Mouse (Mus musculus) liver, embryonic 11.5 days (tissue): ENCODE results near the gene Lmntd2. TPM values are rescaled to one million over a fixed set of nuclear protein-coding genes. Genes with fewer than 3 reads are reported as not detected.

Experiments used
- ATAC-seq: fragments of 200-750 bp; cut with Nextera tagmentation; replicated peaks from 2 replicates; pipeline ENCODE4 v1.8.0; 2017; ENCODE audit warnings: moderate number of reproducible peaks, mild to moderate bottlenecking, moderate TSS enrichment, moderate library complexity; ENCODE audit not compliant: low FRiP score
- DNase-seq: peaks from one replicate; pipeline ENCODE4 v3.0.0-alpha.2; 2017; ENCODE audit warnings: low spot score
- H3K27ac ChIP-seq: fragments of 300-500 bp; sonication (generic); 2 replicates; pipeline ENCODE4 v1.5.1; 2014; ENCODE audit warnings: mild to moderate bottlenecking, low read depth, low read length, control low read depth
- H3K27me3 ChIP-seq: fragments of 300-500 bp; sonication (generic); replicated peaks from 2 replicates; pipeline ENCODE4 v1.6.1; 2014; ENCODE audit warnings: low read length, mixed read lengths; ENCODE audit not compliant: control insufficient read depth, insufficient read depth
- H3K36me3 ChIP-seq: fragments of 300-500 bp; sonication (generic); 2 replicates; pipeline ENCODE4 v1.6.1; 2014; ENCODE audit warnings: mild to moderate bottlenecking, low read length, moderate library complexity, mixed read lengths; ENCODE audit not compliant: control insufficient read depth, insufficient read depth
- H3K4me1 ChIP-seq: fragments of 300-500 bp; sonication (generic); replicated peaks from 2 replicates; pipeline ENCODE4 v1.6.1; 2014; ENCODE audit warnings: low read length, mixed read lengths; ENCODE audit not compliant: control insufficient read depth, insufficient read depth
- H3K4me2 ChIP-seq: fragments of 300-500 bp; sonication (generic); 2 replicates; pipeline ENCODE4 v1.6.1; 2014; ENCODE audit warnings: mild to moderate bottlenecking, control low read depth, moderate library complexity
- H3K4me3 ChIP-seq: fragments of 300-500 bp; sonication (generic); 2 replicates; pipeline ENCODE4 v1.5.1; 2014; ENCODE audit warnings: low read depth, low read length, control low read depth
- H3K9ac ChIP-seq: fragments of 300-500 bp; sonication (generic); 2 replicates; pipeline ENCODE4 v1.6.1; 2014; ENCODE audit warnings: low read depth, low read length, control low read depth
- H3K9me3 ChIP-seq: fragments of 300-500 bp; sonication (generic); 2 replicates; pipeline ENCODE4 v1.6.1; 2016; ENCODE audit warnings: low read length, inconsistent platforms, mixed read lengths; ENCODE audit not compliant: control insufficient read depth
- WGBS: fragments of 180-500 bp; shearing (Covaris S2); extraction: QIAGEN DNeasy Blood & Tissue Kit; methylation state at CpG from one replicate; pipeline ENCODE4 v1.1.7; 2014; 5-methylcytosine and 5-hydroxymethylcytosine counted together
- polyA plus RNA-seq: library from polyadenylated mRNA; unstranded; fragments of >200 nt; fragmentation: Nextera tagmentation; extraction: Ambion mirVana; gene quantifications from 2 replicates; pipeline ENCODE4 v1.2.1, GENCODE M21; 2014

Gene Lmntd2
- polyA plus RNA-seq, 1 experiment from 2014 or later = 2.6 TPM

DNA sequence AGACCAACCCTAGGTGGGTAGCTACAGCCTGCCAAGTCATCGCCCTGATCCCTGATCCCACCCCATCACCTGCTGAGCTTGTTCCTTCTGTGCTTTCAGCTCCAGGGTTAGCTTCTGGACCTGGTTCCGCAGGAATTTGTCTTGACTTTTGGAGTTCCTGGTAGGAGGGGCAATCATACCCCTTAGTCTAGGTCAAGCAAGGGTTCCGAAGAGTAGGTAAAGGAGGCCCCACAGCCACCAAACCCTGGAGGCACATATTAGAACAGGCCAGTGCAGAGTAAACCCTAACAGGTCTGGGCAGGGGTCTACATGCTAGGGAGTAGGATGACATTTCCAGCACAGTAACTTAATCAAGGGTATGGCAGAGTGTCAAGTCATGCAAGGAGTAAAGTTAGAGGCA is 747 bp downstream of the Lmntd2 start:
- Histone ChIP-seq H3K4me3 (no peak overlapping the region), H3K27me3 (peaks cover 8% of the 10 kb centered on the region; the same call in 1 of the 2 replicates), H3K9me3 (no peaks in the 10 kb centered on the region), H3K36me3 (0 out of 2 replicates have a peak, but pooled peaks cover 4% of the 10 kb centered on the region), H3K4me1 (peaks cover 48% of the 10 kb centered on the region), H3K27ac (no peak overlapping the region), H3K9ac (no peak overlapping the region), H3K4me2 (no peak overlapping the region)
- 88% methylated on average over 3 of the region's 3 CpGs for WGBS
- no peak for ATAC-seq
- no peak for DNase-seq

DNA sequence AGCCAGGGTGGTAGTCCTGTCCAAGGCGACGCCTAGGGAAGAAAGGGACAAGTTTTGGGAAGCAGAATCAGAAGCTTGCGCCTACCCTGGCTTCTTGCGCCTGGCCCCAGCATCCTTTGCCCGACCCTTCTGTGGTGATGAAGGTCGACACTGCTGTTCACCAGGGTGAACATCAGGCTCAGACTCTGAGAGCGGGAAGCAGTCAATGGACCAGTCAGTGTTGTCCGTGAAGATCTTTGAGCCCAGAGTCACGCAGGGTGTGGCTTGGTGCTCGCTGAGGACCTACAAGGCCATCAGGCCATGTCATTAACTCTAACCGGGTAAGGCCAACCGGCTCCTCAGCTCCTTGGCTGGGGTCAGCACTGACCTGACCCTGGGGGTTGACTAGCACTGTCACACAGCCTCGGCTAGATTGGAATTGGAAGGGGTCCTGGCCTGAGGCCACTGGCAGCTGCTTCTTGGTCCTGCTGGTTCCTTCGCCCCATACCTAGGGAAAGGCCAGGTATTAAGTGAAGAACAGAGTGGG is 3.2 kb downstream of the Lmntd2 start:
- Histone ChIP-seq H3K9me3 (no peaks in the 10 kb centered on the region), H3K27ac (no peak overlapping the region), H3K36me3 (no peaks in the 10 kb centered on the region), H3K4me1 (peaks cover 50% of the 10 kb centered on the region), H3K4me3 (no peak overlapping the region), H3K4me2 (no peak overlapping the region), H3K27me3 (peaks cover 8% of the 10 kb centered on the region; the same call in 1 of the 2 replicates), H3K9ac (no peak overlapping the region)
- DNase-seq = no peak
- ATAC-seq = no peak
- WGBS = 84% methylated on average over 14 of the region's 14 CpGs

DNA sequence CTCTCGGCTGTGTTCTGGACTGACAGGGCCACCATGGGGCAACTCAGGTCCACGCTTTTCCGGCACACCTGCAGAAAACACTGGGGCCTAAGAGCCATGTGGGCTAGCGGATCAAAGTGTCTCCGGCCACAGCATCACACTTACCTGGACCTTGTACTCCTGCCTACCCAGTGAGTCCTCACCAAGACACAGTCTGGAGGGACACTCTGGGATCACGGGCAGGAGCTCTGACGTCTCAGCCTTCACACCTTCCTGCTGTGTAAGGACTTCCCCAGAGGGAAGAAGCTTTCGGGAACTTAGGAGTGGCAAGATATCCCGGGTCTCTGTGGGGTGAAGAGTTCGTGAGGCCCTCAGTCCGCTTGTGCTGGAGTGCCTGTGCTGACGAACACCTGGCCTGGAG is 3.7 kb downstream of the Lmntd2 start:
- peak overlapping the region; percentile 31; the same call in 1 of the 2 replicates for H3K9ac ChIP-seq
- ATAC-seq = no peak
- no peak overlapping the region for H3K4me3 ChIP-seq
- H3K27ac ChIP-seq = peak overlapping the region; percentile 20; the same call in 1 of the 2 replicates
- no peaks in the 10 kb centered on the region for H3K9me3 ChIP-seq
- no peaks in the 10 kb centered on the region for H3K36me3 ChIP-seq
- 72% methylated on average over 12 of the region's 12 CpGs for WGBS
- peaks cover 47% of the 10 kb centered on the region for H3K4me1 ChIP-seq
- no peak for DNase-seq
- H3K27me3 ChIP-seq = peaks cover 8% of the 10 kb centered on the region; the same call in 1 of the 2 replicates
- H3K4me2 ChIP-seq = peak overlapping the region; percentile 13; the same call in 1 of the 2 replicates

DNA sequence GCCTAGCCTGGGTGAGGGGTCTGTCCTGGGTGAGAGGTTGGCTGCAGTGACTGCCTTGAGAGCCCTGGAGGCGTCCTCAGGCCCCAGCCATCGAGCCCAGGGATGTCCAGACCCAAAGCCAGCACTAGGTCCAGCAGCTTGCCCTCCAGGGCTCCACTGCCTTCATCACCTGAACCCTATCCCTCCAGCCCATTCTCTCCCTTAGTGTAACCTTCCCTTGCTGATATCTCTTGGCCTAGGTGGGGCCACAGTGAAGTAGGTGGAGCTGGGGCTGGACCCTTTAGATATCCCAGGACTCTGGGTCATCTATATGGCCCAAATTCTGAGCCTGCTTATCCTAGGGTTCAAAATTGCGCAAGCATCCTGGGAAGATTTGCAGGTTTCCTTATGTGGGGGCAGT is 4.4 kb downstream of the Lmntd2 start:
- no peak overlapping the region for H3K4me3 ChIP-seq

DNA sequence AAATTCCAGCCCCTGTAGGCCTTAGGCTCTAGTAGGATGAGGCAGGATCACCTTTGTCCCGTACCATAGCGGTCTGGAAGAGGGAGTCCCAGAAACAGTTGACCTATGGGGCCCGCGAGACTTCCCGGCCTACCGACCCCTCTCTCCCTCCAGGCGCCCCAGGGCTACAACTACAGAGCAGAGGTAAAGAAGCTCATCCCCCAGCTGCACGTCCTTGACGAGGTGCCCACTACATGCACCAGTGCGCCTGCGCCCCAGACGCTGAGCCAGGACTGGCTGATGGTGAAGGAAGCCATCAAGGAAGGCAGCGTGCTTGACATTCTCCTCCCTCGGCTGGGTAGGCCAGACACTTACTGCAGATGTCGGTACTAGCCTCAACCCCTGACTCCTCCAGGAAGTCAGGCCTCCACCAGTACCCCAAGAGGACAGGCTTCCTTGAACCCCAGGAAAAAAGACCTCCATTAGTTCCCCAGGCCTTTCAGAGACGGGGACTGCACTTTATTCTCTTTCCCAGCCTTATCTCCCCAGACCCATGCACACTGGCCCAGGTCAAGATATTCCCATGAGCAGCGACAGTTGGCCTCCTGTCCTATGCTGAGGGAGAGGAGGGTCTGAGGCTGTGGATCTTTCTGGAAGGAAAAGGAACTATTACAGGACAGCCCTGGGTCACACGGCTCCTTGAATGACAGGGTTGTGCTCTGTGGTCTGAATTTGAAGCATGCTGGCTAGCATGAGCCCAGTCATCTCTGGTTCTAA is 7.5 kb downstream of the Lmntd2 start:
- Histone ChIP-seq H3K9ac (no peak overlapping the region), H3K27ac (0 out of 2 replicates have a peak overlapping the region, but pooled peaks have one; percentile 2), H3K4me3 (no peak overlapping the region), H3K36me3 (no peaks in the 10 kb centered on the region), H3K4me1 (peaks cover 42% of the 10 kb centered on the region), H3K27me3 (peaks cover 5% of the 10 kb centered on the region; the same call in 1 of the 2 replicates), H3K4me2 (no peak overlapping the region), H3K9me3 (no peaks in the 10 kb centered on the region)
- peak; percentile 74 for ATAC-seq
- DNase-seq = no peak
- 80% methylated on average over 18 of the region's 18 CpGs for WGBS

More for the DNA sequence above, 4.4 kb downstream of the Lmntd2 start:
- Histone ChIP-seq H3K4me1 (peaks cover 47% of the 10 kb centered on the region), H3K4me2 (peak overlapping the region; percentile 13), H3K27me3 (peaks cover 8% of the 10 kb centered on the region; the same call in 1 of the 2 replicates), H3K9ac (peak overlapping the region; percentile 15; the same call in 1 of the 2 replicates), H3K36me3 (no peaks in the 10 kb centered on the region), H3K9me3 (no peaks in the 10 kb centered on the region), H3K27ac (peak overlapping the region; percentile 66)
- peak; percentile 83 for ATAC-seq
- no peak for DNase-seq
- 46% methylated on average over 3 of the region's 3 CpGs for WGBS

DNA sequence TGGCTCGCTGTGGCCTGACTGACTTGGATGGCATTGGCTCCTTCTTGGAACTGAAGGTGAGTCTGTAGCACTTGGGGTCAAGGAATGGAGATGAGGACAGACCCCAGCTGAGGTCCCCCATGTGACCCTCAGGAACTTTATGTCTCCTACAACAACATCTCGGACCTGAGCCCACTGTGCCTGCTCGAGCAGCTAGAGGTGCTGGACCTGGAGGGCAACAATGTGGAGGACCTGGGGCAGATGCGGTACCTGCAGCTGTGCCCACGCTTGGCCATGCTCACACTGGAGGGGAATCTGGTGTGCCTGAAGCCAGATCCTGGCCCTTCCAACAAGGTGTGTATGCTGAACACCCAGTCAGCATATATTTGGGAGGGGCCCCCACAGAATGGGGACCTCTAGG is 8.4 kb downstream of the Lmntd2 start:
- no peak overlapping the region for H3K4me3 ChIP-seq
- no peaks in the 10 kb centered on the region for H3K9me3 ChIP-seq
- ATAC-seq = no peak
- H3K4me1 ChIP-seq = peaks cover 38% of the 10 kb centered on the region
- no peak for DNase-seq
- no peaks in the 10 kb centered on the region for H3K27me3 ChIP-seq
- no peak overlapping the region for H3K27ac ChIP-seq
- no peak overlapping the region for H3K9ac ChIP-seq
- H3K4me2 ChIP-seq = no peak overlapping the region
- 90% methylated on average over 5 of the region's 5 CpGs for WGBS
- H3K36me3 ChIP-seq = no peaks in the 10 kb centered on the region

DNA sequence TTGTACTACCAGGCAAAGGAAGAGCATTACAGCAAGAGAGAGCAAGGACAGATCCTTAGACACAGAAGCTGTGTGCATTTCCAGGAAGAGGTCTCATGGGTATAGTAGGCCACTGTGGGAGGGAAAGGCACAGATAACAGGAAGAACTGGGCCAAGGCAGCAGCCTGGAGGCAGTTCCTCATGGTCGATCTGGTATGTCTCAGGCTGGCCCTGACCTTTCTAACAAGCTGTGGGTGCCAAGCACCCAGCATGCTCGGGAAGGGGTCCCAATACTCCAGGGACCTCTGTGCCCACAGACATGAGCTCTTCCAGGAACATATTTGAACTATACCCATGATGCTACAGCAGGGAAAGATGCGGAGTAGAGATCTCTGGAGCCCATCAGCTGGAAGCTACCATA is 9.3 kb downstream of the Lmntd2 start:
- ATAC-seq = no peak
- Histone ChIP-seq H3K36me3 (no peaks in the 10 kb centered on the region), H3K27ac (0 out of 2 replicates have a peak overlapping the region, but pooled peaks have one; percentile 5), H3K4me2 (no peak overlapping the region), H3K4me3 (no peak overlapping the region), H3K9ac (0 out of 2 replicates have a peak overlapping the region, but pooled peaks have one; percentile 0), H3K9me3 (no peaks in the 10 kb centered on the region), H3K27me3 (no peaks in the 10 kb centered on the region), H3K4me1 (peaks cover 30% of the 10 kb centered on the region)
- 61% methylated on average over 3 of the region's 3 CpGs for WGBS
- DNase-seq = no peak

DNA sequence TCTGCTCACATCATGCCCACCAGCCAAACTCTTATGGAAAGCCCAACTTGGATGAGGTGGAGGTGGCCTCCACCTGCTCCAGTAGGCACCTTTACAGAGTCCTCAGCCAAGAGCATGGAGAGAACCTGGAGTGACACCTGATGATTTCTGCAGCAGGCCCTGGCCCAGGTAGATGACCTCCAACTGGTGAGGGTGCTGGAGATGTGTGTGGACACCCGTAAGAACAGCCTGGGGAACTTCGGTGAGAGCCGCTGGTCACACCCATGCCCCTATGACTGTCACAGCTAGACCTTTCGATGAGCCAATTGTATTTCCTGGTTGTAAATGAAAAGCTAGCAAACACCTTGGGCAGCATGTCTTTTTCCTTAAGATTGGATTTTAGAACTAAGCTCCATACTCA is 15.8 kb downstream of the Lmntd2 start:
- 88% methylated on average over 4 of the region's 4 CpGs for WGBS
- Histone ChIP-seq H3K36me3 (no peaks in the 10 kb centered on the region), H3K9me3 (no peaks in the 10 kb centered on the region), H3K4me1 (peaks cover 40% of the 10 kb centered on the region), H3K4me3 (no peak overlapping the region; the same call in 1 of the 2 replicates), H3K27me3 (no peaks in the 10 kb centered on the region), H3K9ac (no peak overlapping the region; the same call in 1 of the 2 replicates), H3K4me2 (peak overlapping the region; percentile 63), H3K27ac (0 out of 2 replicates have a peak overlapping the region, but pooled peaks have one; percentile 55)
- no peak for ATAC-seq
- no peak for DNase-seq
